Mouse (Mus musculus): ENCODE measurements at regions not wholly inside any gene's neighbourhood (a gene's known extent, or its start where the extent isn't known, plus 50 kb on each side); places are given as distances from the start of the nearest gene placed in this dataset.

- WGBS: 37% methylated on average over 7 of the region's 7 CpGs
- Histone ChIP-seq H3K27me3 (replicated peaks; ENCODE audit: control insufficient read depth, insufficient read depth, low read length) (no peaks in the 10 kb centered on the region), H3K4me3 (ENCODE audit: insufficient read depth, low read depth, low read length) (no peak overlapping the region), H3K27ac (ENCODE audit: insufficient read depth, low read depth, low read length) (no peak overlapping the region), H3K36me3 (ENCODE audit: control insufficient read depth, insufficient read depth, low read length) (no peaks in the 10 kb centered on the region), H3K4me1 (ENCODE audit: control insufficient read depth, insufficient read depth, low read length) (no peaks in the 10 kb centered on the region)
- DNase-seq: no peak
- TF ChIP-seq POLR2A (IDR thresholded peaks at IDR 0.05; ENCODE audit: low read depth, low read length): no peak
- no peak for TF ChIP-seq CTCF (conservative IDR thresholded peaks at IDR 0.05; ENCODE audit: insufficient read depth, insufficient read length, low read depth, low read length)
Observed at GRCm38 (mm10) chr17:7654064-7654564, 173.0 kb downstream of the Fndc1 start.

DNA sequence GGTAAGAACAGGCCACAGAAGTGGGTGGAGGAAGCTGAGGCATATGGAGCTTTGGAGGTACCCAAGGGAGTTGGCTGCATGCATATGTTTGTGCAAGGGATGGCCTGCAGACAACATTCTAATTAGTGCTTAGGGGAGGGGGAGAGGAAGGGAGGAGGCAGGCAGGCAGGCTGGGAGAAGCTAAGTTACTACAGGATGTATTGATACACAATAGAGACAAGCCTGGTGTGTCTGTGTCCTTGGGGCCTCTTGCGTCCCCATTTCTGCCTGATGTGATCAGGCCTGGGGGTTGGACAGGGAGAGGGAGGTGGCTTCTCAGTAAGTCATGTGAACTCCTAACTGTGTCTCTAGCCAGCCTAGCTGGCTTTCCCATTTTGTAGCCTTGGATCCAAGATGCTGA, 175.1 kb downstream of the Fndc1 start:
- Histone ChIP-seq H3K4me3 (ENCODE audit: insufficient read depth, low read depth, low read length) (no peak overlapping the region), H3K27ac (ENCODE audit: insufficient read depth, low read depth, low read length) (no peak overlapping the region), H3K36me3 (ENCODE audit: control insufficient read depth, insufficient read depth, low read length) (no peaks in the 10 kb centered on the region), H3K4me1 (ENCODE audit: control insufficient read depth, insufficient read depth, low read length) (no peaks in the 10 kb centered on the region), H3K27me3 (replicated peaks; ENCODE audit: control insufficient read depth, insufficient read depth, low read length) (no peaks in the 10 kb centered on the region; the same call in 1 of the 2 replicates)
- TF ChIP-seq CTCF (conservative IDR thresholded peaks at IDR 0.05; ENCODE audit: insufficient read depth, insufficient read length, low read depth, low read length) (no peak), POLR2A (IDR thresholded peaks at IDR 0.05; ENCODE audit: low read depth, low read length) (no peak)
- 67% methylated on average over 1 of the region's 1 CpGs for WGBS
- no peak for DNase-seq

DNA sequence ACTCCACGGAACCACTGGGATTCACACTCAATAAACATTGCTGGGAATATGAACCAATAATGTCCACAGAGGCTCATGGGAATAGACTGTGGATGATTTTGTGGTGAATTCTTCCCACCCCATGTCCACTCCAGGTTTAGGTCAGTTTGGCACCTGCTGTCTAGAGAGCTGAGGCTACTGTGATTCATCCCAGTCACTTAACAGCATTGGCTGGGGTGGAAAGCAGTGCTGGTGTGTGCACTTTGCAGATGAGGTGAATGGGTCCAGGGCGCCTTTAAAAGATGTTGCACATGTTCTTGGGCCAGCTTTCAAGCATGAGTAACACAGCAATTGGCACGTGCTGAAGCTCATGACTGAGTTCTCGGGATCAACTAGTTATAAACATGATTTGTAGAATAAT, 176.7 kb downstream of the Fndc1 start:
- Histone ChIP-seq H3K27ac (ENCODE audit: insufficient read depth, low read depth, low read length) (no peak overlapping the region), H3K4me3 (ENCODE audit: insufficient read depth, low read depth, low read length) (no peak overlapping the region), H3K27me3 (replicated peaks; ENCODE audit: control insufficient read depth, insufficient read depth, low read length) (no peaks in the 10 kb centered on the region; the same call in 1 of the 2 replicates), H3K4me1 (ENCODE audit: control insufficient read depth, insufficient read depth, low read length) (no peaks in the 10 kb centered on the region), H3K36me3 (ENCODE audit: control insufficient read depth, insufficient read depth, low read length) (no peaks in the 10 kb centered on the region)
- 80% methylated on average over 4 of the region's 4 CpGs for WGBS
- TF ChIP-seq POLR2A (IDR thresholded peaks at IDR 0.05; ENCODE audit: low read depth, low read length) (no peak), CTCF (conservative IDR thresholded peaks at IDR 0.05; ENCODE audit: insufficient read depth, insufficient read length, low read depth, low read length) (no peak)
- DNase-seq: no peak

DNA sequence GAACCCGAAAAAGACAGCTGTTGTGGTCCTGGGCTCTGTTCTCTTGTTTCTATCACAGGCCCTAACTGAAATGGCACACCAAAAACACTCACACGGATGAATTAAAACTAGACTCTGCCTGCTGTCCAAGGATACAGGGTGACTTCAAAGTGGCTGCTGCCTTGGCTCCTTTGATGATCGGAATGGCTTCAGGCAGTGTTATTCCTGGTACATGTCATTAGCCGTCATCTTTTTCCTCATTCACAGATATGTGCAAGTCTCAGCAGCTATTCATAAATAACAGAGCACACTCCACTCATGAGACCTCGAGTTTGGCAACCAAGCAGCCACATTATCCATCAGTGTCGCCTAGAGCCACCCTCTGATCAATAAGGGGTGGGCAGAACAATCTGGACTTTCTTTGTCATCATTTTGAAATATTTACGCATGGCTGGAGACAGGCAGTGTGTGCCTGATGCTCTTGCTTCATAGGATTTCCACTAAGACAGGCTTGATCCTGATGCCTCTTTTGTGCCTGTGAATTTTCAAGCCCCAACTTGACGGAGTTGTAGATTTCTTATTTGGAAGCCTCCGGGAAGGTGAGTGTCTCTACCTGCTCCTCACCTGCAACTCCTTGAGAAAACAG, 182.1 kb downstream of the Fndc1 start:
- no peak for TF ChIP-seq CTCF (conservative IDR thresholded peaks at IDR 0.05; ENCODE audit: insufficient read depth, insufficient read length, low read depth, low read length)
- no peak for TF ChIP-seq POLR2A (IDR thresholded peaks at IDR 0.05; ENCODE audit: low read depth, low read length)
- Histone ChIP-seq H3K4me1 (ENCODE audit: control insufficient read depth, insufficient read depth, low read length) (no peaks in the 10 kb centered on the region), H3K4me3 (ENCODE audit: insufficient read depth, low read depth, low read length) (no peak overlapping the region)

GRCm38 (mm10) chr17:7643640-7644039, 183.5 kb downstream of the Fndc1 start:
- TF ChIP-seq CTCF (conservative IDR thresholded peaks at IDR 0.05; ENCODE audit: insufficient read depth, insufficient read length, low read depth, low read length) (no peak), POLR2A (IDR thresholded peaks at IDR 0.05; ENCODE audit: low read depth, low read length) (no peak)
- Histone ChIP-seq H3K27ac (ENCODE audit: insufficient read depth, low read depth, low read length) (no peak overlapping the region), H3K4me3 (ENCODE audit: insufficient read depth, low read depth, low read length) (no peak overlapping the region), H3K27me3 (replicated peaks; ENCODE audit: control insufficient read depth, insufficient read depth, low read length) (no peaks in the 10 kb centered on the region; the same call in 1 of the 2 replicates), H3K36me3 (ENCODE audit: control insufficient read depth, insufficient read depth, low read length) (no peaks in the 10 kb centered on the region), H3K4me1 (ENCODE audit: control insufficient read depth, insufficient read depth, low read length) (no peaks in the 10 kb centered on the region)
- DNase-seq: no peak
- 93% methylated on average over 4 of the region's 4 CpGs for WGBS

More for the DNA sequence above, 182.1 kb downstream of the Fndc1 start:
- no peak for DNase-seq
- H3K27ac ChIP-seq (ENCODE audit: insufficient read depth, low read depth, low read length): no peak overlapping the region
- H3K27me3 ChIP-seq (replicated peaks; ENCODE audit: control insufficient read depth, insufficient read depth, low read length): no peaks in the 10 kb centered on the region; the same call in 1 of the 2 replicates
- no peaks in the 10 kb centered on the region for H3K36me3 ChIP-seq (ENCODE audit: control insufficient read depth, insufficient read depth, low read length)
- WGBS: 69% methylated on average over 9 of the region's 9 CpGs

- H3K27me3 ChIP-seq (replicated peaks; ENCODE audit: control insufficient read depth, insufficient read depth, low read length): no peaks in the 10 kb centered on the region
- H3K4me1 ChIP-seq (ENCODE audit: control insufficient read depth, insufficient read depth, low read length): no peaks in the 10 kb centered on the region
- no peak for TF ChIP-seq POLR2A (IDR thresholded peaks at IDR 0.05; ENCODE audit: low read depth, low read length)
- TF ChIP-seq CTCF (conservative IDR thresholded peaks at IDR 0.05; ENCODE audit: insufficient read depth, insufficient read length, low read depth, low read length): no peak
- H3K36me3 ChIP-seq (ENCODE audit: control insufficient read depth, insufficient read depth, low read length): no peaks in the 10 kb centered on the region
- no peak overlapping the region for H3K4me3 ChIP-seq (ENCODE audit: insufficient read depth, low read depth, low read length)
- WGBS: 43% methylated on average over 3 of the region's 3 CpGs
- no peak overlapping the region for H3K27ac ChIP-seq (ENCODE audit: insufficient read depth, low read depth, low read length)
- no peak for DNase-seq
Observed at GRCm38 (mm10) chr17:7642442-7642887, 184.6 kb downstream of the Fndc1 start.

GRCm38 (mm10) chr17:7634291-7634664, 192.8 kb downstream of the Fndc1 start:
- Histone ChIP-seq H3K27ac (ENCODE audit: insufficient read depth, low read depth, low read length) (no peak overlapping the region), H3K27me3 (replicated peaks; ENCODE audit: control insufficient read depth, insufficient read depth, low read length) (no peaks in the 10 kb centered on the region), H3K4me3 (ENCODE audit: insufficient read depth, low read depth, low read length) (no peak overlapping the region), H3K4me1 (ENCODE audit: control insufficient read depth, insufficient read depth, low read length) (no peaks in the 10 kb centered on the region), H3K36me3 (ENCODE audit: control insufficient read depth, insufficient read depth, low read length) (no peaks in the 10 kb centered on the region)
- DNase-seq: no peak
- 55% methylated on average over 5 of the region's 5 CpGs for WGBS
- TF ChIP-seq CTCF (conservative IDR thresholded peaks at IDR 0.05; ENCODE audit: insufficient read depth, insufficient read length, low read depth, low read length) (no peak), POLR2A (IDR thresholded peaks at IDR 0.05; ENCODE audit: low read depth, low read length) (no peak)
